Mouse (Mus musculus) liver, embryonic 15.5 days (tissue): ENCODE results near the gene 1810024B03Rik. TPM values are rescaled to one million over a fixed set of nuclear protein-coding genes. Genes with fewer than 3 reads are reported as not detected.
"Not testable (repeated sequence)": the region's sequence is repeated elsewhere in the genome, so short reads cannot be mapped to it uniquely, and the experiment has no call there.

Source experiments
- ATAC-seq: fragments of 200-750 bp; cut with Nextera tagmentation; 2 replicates; pipeline ENCODE4 v1.8.0; 2017; ENCODE audit warnings: moderate number of reproducible peaks, mild to moderate bottlenecking, moderate library complexity; ENCODE audit not compliant: insufficient read depth
- H3K27ac ChIP-seq: fragments of 300-500 bp; sonication (generic); replicated peaks from 2 replicates; pipeline ENCODE4 v1.5.1; 2015; ENCODE audit warnings: mild to moderate bottlenecking, inconsistent platforms
- H3K27me3 ChIP-seq: fragments of 300-500 bp; sonication (generic); 2 replicates; pipeline ENCODE4 v1.6.1; 2015; ENCODE audit warnings: mild to moderate bottlenecking, inconsistent platforms
- H3K36me3 ChIP-seq: fragments of 300-500 bp; sonication (generic); replicated peaks from 2 replicates; pipeline ENCODE4 v1.6.1; 2015; ENCODE audit warnings: moderate library complexity, mild to moderate bottlenecking, inconsistent platforms
- H3K4me1 ChIP-seq: fragments of 300-500 bp; sonication (generic); replicated peaks from 2 replicates; pipeline ENCODE4 v1.6.1; 2015; ENCODE audit warnings: inconsistent platforms
- H3K4me2 ChIP-seq: fragments of 300-500 bp; sonication (generic); 2 replicates; pipeline ENCODE4 v1.6.1; 2015; ENCODE audit warnings: moderate library complexity, mild to moderate bottlenecking, inconsistent platforms
- H3K4me3 ChIP-seq: fragments of 300-500 bp; sonication (generic); replicated peaks from 2 replicates; pipeline ENCODE4 v1.5.1; 2015; ENCODE audit warnings: mild to moderate bottlenecking, inconsistent platforms
- H3K9ac ChIP-seq: fragments of 300-500 bp; sonication (generic); 2 replicates; pipeline ENCODE4 v1.6.1; 2015; ENCODE audit warnings: moderate library complexity, mild to moderate bottlenecking, inconsistent platforms
- H3K9me3 ChIP-seq: fragments of 300-500 bp; sonication (generic); replicated peaks from 2 replicates; pipeline ENCODE4 v1.6.1; 2016; ENCODE audit warnings: inconsistent platforms
- WGBS: fragments of 180-500 bp; shearing (Covaris S2); methylation state at CpG from one replicate; pipeline ENCODE4 v1.1.7; 2015; ENCODE audit warnings: mixed read lengths; ENCODE audit not compliant: insufficient replicate concordance; 5-methylcytosine and 5-hydroxymethylcytosine counted together
- polyA plus RNA-seq: library from polyadenylated mRNA; unstranded; fragments of >200 nt; fragmentation: Nextera tagmentation; extraction: Ambion mirVana; gene quantifications from 2 replicates; pipeline ENCODE4 v1.2.1, GENCODE M21; 2015

The 1810024B03Rik gene
- polyA plus RNA-seq, 1 experiment from 2014 or later: 0.76 TPM

DNA sequence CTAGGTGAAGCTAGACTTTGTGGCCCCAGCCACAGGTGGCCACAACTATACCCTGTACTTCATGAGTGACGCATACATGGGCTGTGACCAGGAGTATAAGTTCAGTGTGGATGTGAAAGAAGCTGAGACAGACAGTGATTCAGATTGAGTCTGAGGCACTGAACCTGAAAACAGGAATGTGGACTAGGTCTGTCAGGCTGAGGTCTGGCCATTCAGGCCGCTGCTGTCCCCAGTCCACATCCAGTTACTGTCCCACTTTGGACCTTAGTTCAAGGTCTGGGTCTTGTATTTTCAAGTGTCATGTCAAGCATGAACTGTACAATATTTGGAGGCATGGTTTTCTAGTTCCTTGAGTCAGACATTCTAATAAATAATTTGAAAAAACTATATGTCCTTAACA is 32.0 kb upstream of the 1810024B03Rik start:
- Histone ChIP-seq H3K4me3 (no peak overlapping the region), H3K36me3 (peaks cover 92% of the 10 kb centered on the region), H3K27me3 (no peaks in the 10 kb centered on the region), H3K4me2 (no peak overlapping the region), H3K9me3 (no peaks in the 10 kb centered on the region), H3K9ac (no peak overlapping the region), H3K27ac (no peak overlapping the region), H3K4me1 (no peaks in the 10 kb centered on the region)
- 91% methylated on average over 2 of the region's 2 CpGs for WGBS
- 0 out of 2 replicates have a peak, but pooled peaks have one; percentile 28 for ATAC-seq

DNA sequence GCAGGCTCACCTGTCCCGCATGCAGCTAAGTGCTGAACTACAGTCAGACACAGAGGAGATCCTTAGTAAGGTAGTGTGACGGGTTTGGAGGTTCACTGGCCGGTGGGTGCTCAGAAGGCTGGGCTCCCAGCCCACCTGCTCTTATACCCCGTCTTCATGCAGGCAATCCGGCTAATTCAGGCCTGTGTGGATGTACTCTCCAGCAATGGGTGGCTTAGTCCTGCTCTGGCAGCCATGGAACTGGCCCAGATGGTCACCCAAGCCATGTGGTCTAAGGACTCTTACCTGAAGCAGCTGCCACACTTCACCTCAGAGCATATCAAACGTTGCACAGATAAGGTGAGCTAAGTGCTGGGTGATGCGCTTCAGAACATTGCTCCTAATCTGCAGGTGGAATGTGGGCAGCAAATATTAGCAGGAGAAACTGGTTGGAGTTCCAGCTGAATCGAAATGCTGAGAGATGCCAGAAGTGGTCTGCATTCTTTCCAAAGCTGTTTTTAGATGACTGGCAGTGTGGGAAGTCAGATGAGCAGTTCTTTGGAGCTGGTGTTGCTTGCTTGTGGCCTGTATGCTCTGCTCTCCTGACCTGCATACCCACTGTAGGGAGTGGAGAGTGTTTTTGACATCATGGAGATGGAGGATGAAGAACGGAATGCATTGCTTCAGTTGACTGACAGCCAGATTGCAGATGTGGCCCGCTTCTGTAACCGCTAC is 30.0 kb upstream of the 1810024B03Rik start:
- Histone ChIP-seq H3K9ac (no peak overlapping the region), H3K27me3 (no peaks in the 10 kb centered on the region), H3K4me2 (no peak overlapping the region), H3K4me3 (no peak overlapping the region), H3K4me1 (no peaks in the 10 kb centered on the region), H3K36me3 (peaks cover 94% of the 10 kb centered on the region), H3K27ac (no peak overlapping the region), H3K9me3 (no peaks in the 10 kb centered on the region)
- WGBS: 82% methylated on average over 11 of the region's 11 CpGs
- no peak for ATAC-seq

DNA sequence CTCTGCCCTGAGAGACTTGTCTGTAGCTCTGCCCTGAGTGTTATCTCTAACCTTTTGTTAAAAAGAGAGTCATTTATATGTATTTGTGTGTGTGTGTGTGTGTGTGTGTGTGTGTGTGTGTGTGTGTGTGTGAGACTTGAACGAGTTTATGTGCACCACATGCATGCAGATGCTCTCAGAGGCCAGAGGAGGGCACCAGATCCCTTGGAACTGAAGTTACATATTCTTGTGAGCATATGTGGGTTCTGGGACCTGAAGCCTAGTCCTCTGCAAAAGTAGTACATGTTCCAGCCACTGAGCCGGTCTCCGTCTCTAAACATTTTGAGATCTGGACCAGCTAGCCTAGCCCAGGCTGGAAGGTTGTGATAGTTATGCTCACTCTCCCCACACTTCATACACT is 17.2 kb upstream of the 1810024B03Rik start:
- Histone ChIP-seq H3K9ac (no peak overlapping the region), H3K4me1 (no peaks in the 10 kb centered on the region), H3K9me3 (no peaks in the 10 kb centered on the region), H3K27me3 (no peaks in the 10 kb centered on the region), H3K4me3 (no peak overlapping the region), H3K36me3 (peaks cover 94% of the 10 kb centered on the region), H3K27ac (no peak overlapping the region), H3K4me2 (no peak overlapping the region)
- no peak for ATAC-seq
- 81% methylated on average over 3 of the region's 3 CpGs for WGBS

DNA sequence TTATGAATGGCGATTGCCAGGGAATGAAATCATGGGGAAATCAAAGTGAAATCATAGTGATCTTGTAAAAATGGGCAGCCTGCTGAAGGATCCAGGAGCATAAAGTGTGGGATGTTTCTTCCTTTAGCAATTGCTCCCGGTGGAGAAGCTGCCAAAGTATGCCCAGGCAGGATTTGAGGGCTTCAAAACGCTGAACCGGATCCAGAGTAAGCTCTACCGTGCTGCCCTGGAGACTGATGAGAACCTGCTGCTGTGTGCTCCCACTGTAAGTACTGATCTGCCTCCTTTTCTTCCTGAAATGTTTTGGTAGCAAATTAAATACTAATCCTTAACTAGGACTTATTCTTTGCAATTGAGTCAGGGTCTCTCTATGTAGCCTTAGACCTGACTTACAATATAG is 9.7 kb upstream of the 1810024B03Rik start:
- Histone ChIP-seq H3K4me3 (no peak overlapping the region), H3K27ac (no peak overlapping the region), H3K27me3 (no peaks in the 10 kb centered on the region), H3K9ac (no peak overlapping the region), H3K9me3 (no peaks in the 10 kb centered on the region), H3K4me1 (no peaks in the 10 kb centered on the region), H3K4me2 (no peak overlapping the region), H3K36me3 (peaks cover 98% of the 10 kb centered on the region)
- WGBS: 85% methylated on average over 5 of the region's 5 CpGs
- ATAC-seq: no peak

DNA sequence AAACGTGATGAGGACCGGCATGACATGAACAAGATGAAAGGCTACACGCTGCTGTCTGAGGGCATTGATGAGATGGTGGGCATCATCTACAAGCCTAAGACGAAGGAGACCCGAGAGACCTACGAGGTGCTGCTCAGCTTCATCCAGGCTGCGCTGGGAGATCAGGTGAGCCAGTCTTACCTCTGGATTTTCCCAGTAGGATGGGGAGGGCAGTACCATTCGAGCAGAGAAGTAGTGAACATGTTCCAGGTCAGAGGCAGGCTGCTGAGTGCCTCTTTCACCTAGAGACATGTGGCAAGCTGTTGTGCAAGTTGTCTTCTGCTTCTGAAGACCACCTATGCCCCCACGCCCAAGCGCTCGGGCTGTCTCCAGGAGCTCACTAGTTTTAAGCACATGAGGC is 2.6 kb upstream of the 1810024B03Rik start:
- peaks cover 54% of the 10 kb centered on the region for H3K36me3 ChIP-seq
- peaks cover 22% of the 10 kb centered on the region for H3K4me1 ChIP-seq
- no peak overlapping the region for H3K4me2 ChIP-seq
- no peaks in the 10 kb centered on the region for H3K27me3 ChIP-seq
- no peak overlapping the region for H3K9ac ChIP-seq
- H3K27ac ChIP-seq: no peak overlapping the region
- H3K9me3 ChIP-seq: no peaks in the 10 kb centered on the region
- H3K4me3 ChIP-seq: no peak overlapping the region
- no peak for ATAC-seq
- 85% methylated on average over 11 of the region's 11 CpGs for WGBS

DNA sequence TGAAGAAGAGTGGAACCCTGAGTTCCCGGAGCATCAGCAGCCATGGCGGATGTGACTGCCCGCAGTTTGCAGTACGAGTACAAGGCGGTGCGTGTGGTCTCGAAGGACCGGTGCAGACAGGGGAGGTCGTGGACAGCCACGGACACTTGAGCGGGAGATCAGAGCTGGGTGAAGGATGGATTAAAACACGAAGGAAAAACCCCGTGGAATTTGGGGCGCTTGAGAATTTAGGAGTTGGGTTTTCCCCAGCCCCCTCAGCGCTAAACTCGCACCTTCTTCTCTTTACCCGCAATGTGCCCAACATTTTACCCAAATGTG is 331 bp upstream of the 1810024B03Rik start:
- no peak for ATAC-seq
- Histone ChIP-seq H3K9me3 (no peaks in the 10 kb centered on the region), H3K4me2 (peak overlapping the region; percentile 76), H3K27ac (peak overlapping the region; percentile 79), H3K36me3 (peaks cover 31% of the 10 kb centered on the region), H3K27me3 (no peaks in the 10 kb centered on the region), H3K4me3 (peak overlapping the region; percentile 88), H3K9ac (peak overlapping the region; percentile 78), H3K4me1 (peaks cover 22% of the 10 kb centered on the region)
- 0% methylated on average over 17 of the region's 17 CpGs for WGBS

DNA sequence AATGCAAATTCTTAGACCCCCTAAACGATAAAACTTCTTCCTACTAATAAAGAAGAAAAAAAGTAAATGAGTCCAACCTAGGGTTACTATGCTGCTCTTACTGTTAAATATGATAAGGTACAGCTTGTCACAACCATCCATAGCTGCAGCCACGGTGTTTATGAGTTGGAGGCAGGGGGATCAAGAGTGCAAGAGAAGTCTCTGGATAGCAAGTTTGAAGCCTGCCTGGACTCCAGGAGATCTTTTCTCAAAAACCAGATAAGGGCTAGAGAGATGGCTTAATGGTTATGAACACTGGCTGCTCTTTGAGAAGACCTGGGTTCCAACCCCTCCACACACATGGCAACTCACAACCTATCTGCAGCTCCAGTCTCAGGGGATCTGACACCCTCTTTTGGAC is 1.2 kb downstream of the 1810024B03Rik start:
- H3K27ac ChIP-seq: no peak overlapping the region
- H3K36me3 ChIP-seq: peaks cover 16% of the 10 kb centered on the region
- no peaks in the 10 kb centered on the region for H3K9me3 ChIP-seq
- peak overlapping the region; percentile 88; the same call in 1 of the 2 replicates for H3K4me3 ChIP-seq
- peaks cover 22% of the 10 kb centered on the region for H3K4me1 ChIP-seq
- no peak for ATAC-seq
- no peak overlapping the region for H3K9ac ChIP-seq
- no peaks in the 10 kb centered on the region for H3K27me3 ChIP-seq
- WGBS: 66% methylated on average over 2 of the region's 2 CpGs
- no peak overlapping the region for H3K4me2 ChIP-seq

DNA sequence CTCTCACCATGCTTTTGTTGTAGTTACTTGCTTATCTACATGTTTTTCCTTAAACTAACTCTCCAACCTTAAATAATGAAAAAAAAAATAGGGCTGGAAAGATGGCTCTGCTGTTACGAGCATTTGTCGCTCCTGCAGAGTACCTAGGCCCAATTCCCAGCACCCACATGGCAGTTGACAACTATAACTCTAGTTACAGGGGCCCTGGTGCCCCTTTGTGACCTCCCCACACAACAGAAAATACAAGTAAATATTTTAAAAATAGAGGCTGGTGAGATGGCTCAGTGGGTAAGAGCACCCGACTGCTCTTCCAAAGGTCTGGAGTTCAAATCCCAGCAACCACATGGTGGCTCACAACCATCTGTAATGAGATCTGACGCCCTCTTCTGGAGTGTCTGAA is 2.1 kb downstream of the 1810024B03Rik start:
- not testable (repeated sequence) for H3K36me3 ChIP-seq, H3K9me3 ChIP-seq, H3K4me2 ChIP-seq, H3K27ac ChIP-seq, H3K27me3 ChIP-seq, ATAC-seq, H3K4me3 ChIP-seq, H3K9ac ChIP-seq
- H3K4me1 ChIP-seq: peaks cover 22% of the 10 kb centered on the region
- 73% methylated on average over 4 of the region's 4 CpGs for WGBS

DNA sequence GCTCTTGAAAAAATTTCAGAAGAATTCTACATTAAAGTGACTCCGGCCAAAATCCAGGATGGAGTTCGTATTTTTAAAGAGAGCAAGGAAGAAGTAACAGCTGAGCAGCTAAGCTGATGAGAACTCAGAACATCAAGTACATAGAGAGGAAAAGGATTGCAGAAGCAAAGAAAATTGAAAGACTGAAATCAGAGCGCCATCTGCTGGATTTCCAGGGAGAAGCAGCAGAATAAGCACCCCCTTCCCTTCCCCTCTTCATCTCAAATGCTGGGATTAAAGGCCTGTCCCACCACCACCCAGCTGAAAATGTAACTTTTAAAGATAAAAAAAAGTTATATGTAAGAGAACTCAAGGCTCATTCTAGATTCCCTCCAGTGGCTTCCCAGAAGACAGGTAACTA is 3.1 kb downstream of the 1810024B03Rik start:
- Histone ChIP-seq H3K4me2 (no peak overlapping the region), H3K9me3 (no peaks in the 10 kb centered on the region), H3K36me3 (no peaks in the 10 kb centered on the region; the same call in 1 of the 2 replicates), H3K27ac (no peak overlapping the region), H3K9ac (no peak overlapping the region), H3K27me3 (no peaks in the 10 kb centered on the region), H3K4me3 (no peak overlapping the region), H3K4me1 (peaks cover 21% of the 10 kb centered on the region)
- ATAC-seq: no peak
- WGBS: 19% methylated on average over 3 of the region's 3 CpGs

DNA sequence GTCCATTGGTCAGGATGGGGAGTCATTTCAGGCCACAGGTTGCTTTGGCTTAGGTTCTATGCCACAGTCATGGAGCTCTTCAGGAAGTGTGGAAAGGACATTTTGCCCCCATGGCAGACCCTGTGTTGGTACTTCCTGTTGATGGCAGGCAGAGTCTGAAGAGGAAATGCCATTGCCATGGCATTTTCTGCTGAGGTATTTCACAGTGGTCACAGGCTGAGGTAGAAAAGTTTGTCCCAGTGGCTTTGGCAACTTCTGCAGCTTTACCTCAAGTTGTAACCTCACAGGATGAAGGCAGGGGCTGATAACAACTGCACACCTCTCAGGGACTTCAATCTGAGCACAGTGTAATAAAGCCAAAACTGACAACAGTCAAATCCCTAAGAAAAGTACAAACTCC is 18.5 kb downstream of the 1810024B03Rik start:
- Histone ChIP-seq H3K4me3 (no peak overlapping the region), H3K27ac (no peak overlapping the region), H3K9ac (no peak overlapping the region), H3K4me1 (no peaks in the 10 kb centered on the region), H3K27me3 (peaks cover 7% of the 10 kb centered on the region; the same call in 1 of the 2 replicates), H3K36me3 (no peaks in the 10 kb centered on the region), H3K9me3 (no peaks in the 10 kb centered on the region), H3K4me2 (no peak overlapping the region)
- no peak for ATAC-seq

DNA sequence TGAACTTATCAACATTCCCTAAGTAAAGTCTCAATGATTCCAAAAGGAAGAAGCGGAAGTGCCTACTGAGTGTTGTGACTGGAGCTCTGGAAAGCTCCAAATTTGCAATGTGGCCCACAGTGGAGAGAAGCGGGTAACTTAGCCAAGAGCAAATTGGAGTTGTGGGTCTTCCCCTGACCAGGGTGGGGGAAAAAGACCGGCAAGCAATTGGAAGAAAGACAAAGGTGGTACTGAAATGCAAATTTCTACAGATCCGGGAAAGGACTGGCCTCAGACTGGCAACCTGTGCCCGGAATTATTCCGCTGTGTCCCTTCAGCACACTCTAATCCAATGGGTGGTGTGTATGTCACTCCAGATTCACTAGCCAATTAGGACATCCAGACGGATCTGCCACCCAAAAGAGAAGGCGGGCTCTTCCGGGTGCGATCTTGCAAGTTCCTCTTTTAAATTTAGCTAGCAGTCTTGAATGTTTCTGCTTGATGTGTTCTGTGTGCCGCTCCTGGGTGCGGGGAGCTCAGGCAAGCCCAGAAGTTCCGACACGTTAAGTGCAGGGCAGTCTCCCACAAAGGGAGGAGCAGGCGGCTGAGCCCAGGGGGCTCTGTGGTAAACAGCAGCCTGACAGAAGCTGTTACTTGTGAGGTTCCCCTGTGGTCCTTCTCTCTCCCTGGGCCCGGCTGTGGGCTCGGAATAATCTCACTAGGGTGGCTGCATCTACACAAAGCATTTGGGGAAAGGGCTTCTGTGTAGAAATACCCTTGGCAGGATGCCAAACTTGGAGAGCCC is 25.3 kb downstream of the 1810024B03Rik start:
- H3K27me3 ChIP-seq: peaks cover 2% of the 10 kb centered on the region; the same call in 1 of the 2 replicates
- H3K27ac ChIP-seq: peak overlapping the region; percentile 78
- peak overlapping the region; percentile 74 for H3K9ac ChIP-seq
- H3K4me3 ChIP-seq: peak overlapping the region; percentile 65
- peak; percentile 100 for ATAC-seq
- WGBS: 3% methylated on average over 17 of the region's 17 CpGs
- no peaks in the 10 kb centered on the region for H3K36me3 ChIP-seq
- H3K4me1 ChIP-seq: peaks cover 8% of the 10 kb centered on the region
- H3K9me3 ChIP-seq: no peaks in the 10 kb centered on the region
- peak overlapping the region; percentile 82 for H3K4me2 ChIP-seq
